Mouse (Mus musculus): ENCODE measurements around the gene Atp6v1g2. TPM values are rescaled to one million over a fixed set of nuclear protein-coding genes. Genes with fewer than 3 reads are reported as not detected.

Atp6v1g2 gene
- polyA plus RNA-seq, 1 experiment from 2014 or later: 41.5 TPM

- no peaks in the 10 kb centered on the region for H3K9me3 ChIP-seq
- ATAC-seq (replicated peaks): peak; percentile 89
- peak within 1 kb of the TSS; percentile 73 for H3K9ac ChIP-seq (replicated peaks)
- 2% methylated on average over 73 of the region's 73 CpGs for WGBS
- no peaks in the 10 kb centered on the region for H3K36me3 ChIP-seq
- H3K4me1 ChIP-seq: peaks cover 9% of the 10 kb centered on the region
- H3K27ac ChIP-seq (replicated peaks): no peak within 1 kb of the TSS
- peak within 1 kb of the TSS; percentile 97 for H3K4me2 ChIP-seq (replicated peaks)
- peak within 1 kb of the TSS; percentile 80 for H3K4me3 ChIP-seq
- no peaks in the 10 kb centered on the region for H3K27me3 ChIP-seq
Measured at GRCm38 (mm10) chr17:35262664-35263522, 29.4 kb downstream of the Atp6v1g2 start, which contains the start of gene H2-D1. Gene H2-D1 (plus strand): TSS chr17:35262730.

- no peaks in the 10 kb centered on the region for H3K9me3 ChIP-seq
- 0 out of 2 replicates have a peak, but pooled peaks have one; percentile 12 for ATAC-seq (replicated peaks)
- peak overlapping the region; percentile 73 for H3K9ac ChIP-seq (replicated peaks)
- H3K4me2 ChIP-seq (replicated peaks): peak overlapping the region; percentile 97
- H3K27ac ChIP-seq (replicated peaks): no peak overlapping the region
- peaks cover 7% of the 10 kb centered on the region for H3K4me1 ChIP-seq
- H3K27me3 ChIP-seq: no peaks in the 10 kb centered on the region
- H3K36me3 ChIP-seq: no peaks in the 10 kb centered on the region
- under 1% methylated on average over 31 of the region's 31 CpGs for WGBS
- peak overlapping the region; percentile 80 for H3K4me3 ChIP-seq
Measured at GRCm38 (mm10) chr17:35263523-35263883, 30.0 kb downstream of the Atp6v1g2 start.

GRCm38 (mm10) chr17:35267399-35268086 lies 34.1 kb downstream of the Atp6v1g2 start:
- no peaks in the 10 kb centered on the region for H3K9me3 ChIP-seq
- H3K4me1 ChIP-seq: peaks cover 7% of the 10 kb centered on the region
- no peak overlapping the region for H3K27ac ChIP-seq (replicated peaks)
- H3K9ac ChIP-seq (replicated peaks): no peak overlapping the region
- H3K36me3 ChIP-seq: no peaks in the 10 kb centered on the region
- WGBS: 76% methylated on average over 1 of the region's 1 CpGs
- ATAC-seq (replicated peaks): no peak
- H3K4me2 ChIP-seq (replicated peaks): no peak overlapping the region
- H3K4me3 ChIP-seq: no peak overlapping the region
- H3K27me3 ChIP-seq: no peaks in the 10 kb centered on the region

GRCm38 (mm10) chr17:35269653-35270347 lies 36.3 kb downstream of the Atp6v1g2 start:
- Histone ChIP-seq H3K9ac (replicated peaks) (no peak overlapping the region), H3K9me3 (no peaks in the 10 kb centered on the region), H3K27me3 (no peaks in the 10 kb centered on the region), H3K36me3 (no peaks in the 10 kb centered on the region), H3K4me2 (replicated peaks) (no peak overlapping the region), H3K27ac (replicated peaks) (no peak overlapping the region), H3K4me3 (no peak overlapping the region), H3K4me1 (no peaks in the 10 kb centered on the region)
- no peak for ATAC-seq (replicated peaks)
- WGBS: 17% methylated on average over 3 of the region's 3 CpGs

- H3K27me3 ChIP-seq: peaks cover 13% of the 10 kb centered on the region
- no peaks in the 10 kb centered on the region for H3K36me3 ChIP-seq
- H3K9me3 ChIP-seq: no peaks in the 10 kb centered on the region
- no peak overlapping the region for H3K4me2 ChIP-seq (replicated peaks)
- H3K4me1 ChIP-seq: no peaks in the 10 kb centered on the region
- H3K27ac ChIP-seq (replicated peaks): no peak overlapping the region
- no peak overlapping the region for H3K9ac ChIP-seq (replicated peaks)
- WGBS: 78% methylated on average over 3 of the region's 3 CpGs
- no peak for ATAC-seq (replicated peaks)
- H3K4me3 ChIP-seq: no peak overlapping the region
Measured at GRCm38 (mm10) chr17:35272249-35272648, 38.8 kb downstream of the Atp6v1g2 start.

GRCm38 (mm10) chr17:35274770-35275169 lies 41.3 kb downstream of the Atp6v1g2 start:
- no peak overlapping the region for H3K4me2 ChIP-seq (replicated peaks)
- H3K9ac ChIP-seq (replicated peaks): no peak overlapping the region
- H3K4me3 ChIP-seq: no peak overlapping the region
- no peaks in the 10 kb centered on the region for H3K9me3 ChIP-seq
- H3K27me3 ChIP-seq: peaks cover 13% of the 10 kb centered on the region
- 5% methylated on average over 11 of the region's 11 CpGs for whole genome bisulfite sequencing
- H3K4me1 ChIP-seq: no peaks in the 10 kb centered on the region
- H3K36me3 ChIP-seq: no peaks in the 10 kb centered on the region
- no peak overlapping the region for H3K27ac ChIP-seq (replicated peaks)
- peak; percentile 43; the same call in 1 of the 2 replicates for ATAC-seq (replicated peaks)

GRCm38 (mm10) chr17:35276304-35276864 lies 42.9 kb downstream of the Atp6v1g2 start:
- ATAC-seq (replicated peaks): no peak
- Histone ChIP-seq H3K4me3 (no peak overlapping the region), H3K27ac (replicated peaks) (no peak overlapping the region), H3K4me1 (no peaks in the 10 kb centered on the region), H3K36me3 (no peaks in the 10 kb centered on the region), H3K9me3 (no peaks in the 10 kb centered on the region), H3K9ac (replicated peaks) (no peak overlapping the region), H3K4me2 (replicated peaks) (no peak overlapping the region; the same call in 1 of the 2 replicates), H3K27me3 (peaks cover 13% of the 10 kb centered on the region)
- WGBS: 20% methylated on average over 13 of the region's 13 CpGs

GRCm38 (mm10) chr17:35278049-35278448 lies 44.6 kb downstream of the Atp6v1g2 start:
- H3K9me3 ChIP-seq: no peaks in the 10 kb centered on the region
- H3K4me3 ChIP-seq: no peak overlapping the region
- H3K4me2 ChIP-seq (replicated peaks): no peak overlapping the region
- H3K27ac ChIP-seq (replicated peaks): no peak overlapping the region
- WGBS: 88% methylated on average over 8 of the region's 8 CpGs
- no peaks in the 10 kb centered on the region for H3K4me1 ChIP-seq
- H3K27me3 ChIP-seq: peaks cover 13% of the 10 kb centered on the region
- no peaks in the 10 kb centered on the region for H3K36me3 ChIP-seq
- no peak for ATAC-seq (replicated peaks)
- H3K9ac ChIP-seq (replicated peaks): no peak overlapping the region

- peaks cover 13% of the 10 kb centered on the region for H3K27me3 ChIP-seq
- H3K9me3 ChIP-seq: no peaks in the 10 kb centered on the region
- H3K9ac ChIP-seq (replicated peaks): no peak overlapping the region
- H3K27ac ChIP-seq (replicated peaks): no peak overlapping the region
- ATAC-seq (replicated peaks): no peak
- H3K4me3 ChIP-seq: no peak overlapping the region
- H3K4me2 ChIP-seq (replicated peaks): no peak overlapping the region
- H3K4me1 ChIP-seq: no peaks in the 10 kb centered on the region
- WGBS: 91% methylated on average over 13 of the region's 13 CpGs
- no peaks in the 10 kb centered on the region for H3K36me3 ChIP-seq
Measured at GRCm38 (mm10) chr17:35278957-35279688, 45.7 kb downstream of the Atp6v1g2 start.

GRCm38 (mm10) chr17:35280276-35280675 lies 46.8 kb downstream of the Atp6v1g2 start:
- 76% methylated on average over 3 of the region's 3 CpGs for WGBS
- Histone ChIP-seq H3K27ac (replicated peaks) (no peak overlapping the region), H3K4me1 (no peaks in the 10 kb centered on the region)

GRCm38 (mm10) chr17:35285431-35285830 lies 52.0 kb downstream of the Atp6v1g2 start:
- no peaks in the 10 kb centered on the region for H3K4me1 ChIP-seq
- no peak overlapping the region for H3K27ac ChIP-seq (replicated peaks)
- no peak for ATAC-seq (replicated peaks)
- no peaks in the 10 kb centered on the region for H3K9me3 ChIP-seq
- no peak overlapping the region for H3K4me3 ChIP-seq
- H3K4me2 ChIP-seq (replicated peaks): no peak overlapping the region
- no peaks in the 10 kb centered on the region for H3K36me3 ChIP-seq
- no peaks in the 10 kb centered on the region for H3K27me3 ChIP-seq
- H3K9ac ChIP-seq (replicated peaks): no peak overlapping the region

More at GRCm38 (mm10) chr17:35280276-35280675, 46.8 kb downstream of the Atp6v1g2 start:
- Histone ChIP-seq H3K4me3 (no peak overlapping the region), H3K9ac (replicated peaks) (no peak overlapping the region), H3K27me3 (peaks cover 13% of the 10 kb centered on the region), H3K36me3 (no peaks in the 10 kb centered on the region), H3K9me3 (no peaks in the 10 kb centered on the region), H3K4me2 (replicated peaks) (no peak overlapping the region)
- ATAC-seq (replicated peaks): no peak
